Mouse (Mus musculus) thymus, adult 2 months (tissue): ENCODE measurements around the gene Peak1.

Experiments
- CTCF ChIP-seq: fragments of 200-500 bp; IDR thresholded peaks from 2 replicates; pipeline ENCODE4 v1.5.1; 2012; ENCODE audit warnings: mild to moderate bottlenecking, control low read depth, low read length, moderate library complexity, borderline replicate concordance; ENCODE audit not compliant: control insufficient read depth, poor library complexity, insufficient read depth; ENCODE audit errors: extremely low read depth
- POLR2A ChIP-seq: fragments of 200-500 bp; IDR thresholded peaks from 2 replicates; pipeline ENCODE4 v1.6.1; 2012; ENCODE audit warnings: mild to moderate bottlenecking, low read length, control low read depth, moderate library complexity; ENCODE audit not compliant: control insufficient read depth, poor library complexity, insufficient read depth; ENCODE audit errors: extremely low read depth

DNA sequence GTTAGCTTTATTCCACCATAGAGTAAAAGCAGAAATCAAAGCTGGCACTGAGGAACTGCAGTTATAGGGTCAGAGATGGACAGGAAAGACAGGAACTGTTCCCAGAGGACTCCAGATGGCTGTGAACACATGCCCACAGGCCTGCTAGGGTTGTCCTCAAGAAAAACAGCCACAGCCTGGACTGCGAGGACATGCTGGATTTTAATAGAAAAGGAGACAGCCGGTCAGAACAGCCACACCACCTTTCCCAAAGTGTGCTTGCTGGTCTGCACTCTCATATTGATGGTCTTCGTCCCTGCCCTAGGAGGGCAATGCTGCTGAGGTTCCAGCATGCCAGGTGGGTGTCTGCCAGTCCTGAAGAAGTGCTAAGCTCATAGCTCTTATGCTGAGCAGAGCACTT lies 148.8 kb downstream of the Peak1 start:
- TF ChIP-seq CTCF (no peak), POLR2A (no peak)
